Mouse (Mus musculus) layer of hippocampus, postnatal 10 days (tissue): Measurements from ENCODE around the gene Sh3kbp1. TPM values are rescaled to one million over a fixed set of nuclear protein-coding genes. Genes with fewer than 3 reads are reported as not detected.

Source experiments
- DNase-seq, 2 experiments: peaks; one replicate each; pipeline ENCODE4 v3.0.0; 2021; ENCODE audit warnings: low spot score in 2 of 2
- total RNA-seq, 2 experiments: library from RNA; stranded (reverse); gene quantifications; 2 replicates each; pipeline ENCODE4 v1.2.3; 2021

Gene Sh3kbp1
- total RNA-seq, 2 experiments from 2014 or later, result 57.8 to 67.0 TPM

DNA sequence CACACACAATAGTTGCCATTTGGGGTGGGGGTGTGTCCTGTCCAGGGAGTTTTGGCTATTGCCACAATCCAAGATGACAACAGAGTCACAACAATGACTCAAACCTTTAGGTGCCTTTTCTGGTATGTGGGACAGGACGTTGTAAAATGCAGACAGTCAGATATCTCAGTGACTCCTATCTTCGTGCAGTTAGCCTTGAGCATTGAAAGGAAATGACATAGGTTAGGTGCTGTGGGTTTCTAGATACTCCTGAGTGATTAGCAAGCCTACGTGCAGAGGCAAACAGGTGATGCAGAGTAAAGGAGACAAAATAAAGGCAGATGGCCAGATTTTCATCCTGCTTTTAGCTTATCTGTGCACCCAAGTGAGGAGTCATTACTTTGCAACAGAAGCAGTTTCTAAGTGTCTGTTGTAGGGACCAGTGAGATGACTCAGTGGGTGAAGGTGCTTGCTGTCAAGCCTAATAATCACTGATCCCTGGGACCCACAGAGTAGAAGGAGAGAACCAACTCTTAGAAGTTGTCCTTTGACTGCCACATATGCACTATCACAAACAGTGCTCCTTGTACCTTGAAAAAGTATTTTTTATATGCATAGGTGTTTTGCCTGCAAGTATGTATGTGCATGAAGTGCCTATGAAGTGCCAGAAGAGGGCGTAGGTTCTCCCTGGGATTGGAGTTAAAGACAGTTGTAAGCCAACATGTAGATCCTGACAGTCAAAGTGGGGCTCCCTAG, 50.7 kb downstream of the Sh3kbp1 start:
- DNase-seq, result no peak

DNA sequence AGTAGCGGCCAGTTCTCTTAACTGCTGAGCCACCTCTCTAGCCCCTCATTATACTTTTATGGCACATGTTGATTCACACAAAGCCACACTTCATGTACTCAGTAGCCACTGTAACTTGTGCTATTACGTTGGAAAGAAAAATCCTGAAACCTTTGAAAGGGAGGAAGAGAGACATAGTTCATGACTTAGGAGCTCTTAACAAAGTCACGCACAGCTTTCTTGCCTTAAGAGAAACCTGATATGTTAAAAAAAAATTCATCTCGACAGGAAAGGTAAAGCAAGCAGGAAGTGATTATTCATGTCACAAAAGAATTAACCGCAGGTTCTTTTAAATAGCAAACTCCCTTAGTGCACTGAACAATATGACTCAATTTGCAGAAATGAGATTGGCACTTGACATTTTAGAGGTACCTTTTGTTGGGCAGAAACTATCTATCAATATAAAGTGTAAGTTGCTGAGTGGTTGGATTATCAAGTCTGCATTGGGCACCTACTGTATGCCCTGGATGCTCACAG, 51.3 kb downstream of the Sh3kbp1 start:
- no peak for DNase-seq

DNA sequence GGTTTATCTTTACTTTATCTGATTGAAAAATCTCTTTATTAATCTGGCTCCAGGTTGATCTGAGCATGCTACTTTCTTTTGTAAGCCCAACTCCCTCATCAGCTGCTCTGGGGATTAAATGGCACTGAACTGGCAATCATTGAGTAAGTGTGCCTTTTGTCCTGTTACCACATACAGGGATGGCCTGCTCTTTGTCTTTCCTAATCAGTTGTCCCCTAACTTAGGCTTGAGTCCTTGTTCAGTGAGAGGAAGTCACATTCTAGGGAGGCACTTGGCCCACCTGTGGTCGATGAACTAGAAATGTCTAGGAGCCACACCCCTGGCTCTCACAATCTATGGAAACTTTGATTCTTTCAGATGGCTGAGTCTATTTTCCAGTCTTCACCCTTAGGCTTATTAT, 58.4 kb downstream of the Sh3kbp1 start:
- DNase-seq, result no peak

DNA sequence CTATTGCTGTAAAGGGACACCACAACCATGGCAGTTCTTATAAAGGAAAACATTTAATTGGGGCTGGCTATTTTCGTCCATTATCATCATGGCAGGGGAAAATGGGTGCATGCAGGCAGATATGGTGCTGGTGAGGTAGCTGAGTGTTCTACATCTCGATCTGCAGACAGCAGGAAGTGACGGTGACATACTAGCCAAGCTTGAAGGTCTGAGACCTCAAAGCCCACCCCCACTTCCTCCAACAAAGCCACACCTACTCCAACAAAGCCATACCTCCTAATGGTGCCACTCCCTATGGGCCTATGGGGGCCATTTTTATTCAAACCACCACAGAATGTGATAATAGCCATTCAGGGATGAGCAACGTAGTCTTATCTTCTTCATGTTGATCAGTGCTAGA, 59.8 kb downstream of the Sh3kbp1 start:
- no peak for DNase-seq

DNA sequence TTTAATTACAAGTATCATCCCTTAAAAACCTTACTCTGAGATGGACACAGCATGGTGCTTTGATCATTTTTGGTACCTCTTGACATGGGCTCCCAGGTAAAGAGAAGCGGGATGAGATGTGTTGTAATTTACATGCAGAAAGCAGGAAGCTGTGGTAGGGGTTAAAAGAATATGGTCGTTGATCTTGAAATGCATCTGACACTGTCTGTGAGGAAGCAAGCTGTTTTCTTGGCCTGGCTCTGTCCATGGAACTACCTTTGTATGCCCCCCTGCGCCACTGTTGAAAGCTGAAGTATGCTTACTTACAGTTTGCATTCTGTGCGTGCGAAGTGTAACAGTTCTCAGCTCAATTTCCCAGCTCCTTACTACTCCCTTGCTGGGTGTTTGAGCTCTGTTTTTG, 61.6 kb downstream of the Sh3kbp1 start:
- DNase-seq, result no peak

DNA sequence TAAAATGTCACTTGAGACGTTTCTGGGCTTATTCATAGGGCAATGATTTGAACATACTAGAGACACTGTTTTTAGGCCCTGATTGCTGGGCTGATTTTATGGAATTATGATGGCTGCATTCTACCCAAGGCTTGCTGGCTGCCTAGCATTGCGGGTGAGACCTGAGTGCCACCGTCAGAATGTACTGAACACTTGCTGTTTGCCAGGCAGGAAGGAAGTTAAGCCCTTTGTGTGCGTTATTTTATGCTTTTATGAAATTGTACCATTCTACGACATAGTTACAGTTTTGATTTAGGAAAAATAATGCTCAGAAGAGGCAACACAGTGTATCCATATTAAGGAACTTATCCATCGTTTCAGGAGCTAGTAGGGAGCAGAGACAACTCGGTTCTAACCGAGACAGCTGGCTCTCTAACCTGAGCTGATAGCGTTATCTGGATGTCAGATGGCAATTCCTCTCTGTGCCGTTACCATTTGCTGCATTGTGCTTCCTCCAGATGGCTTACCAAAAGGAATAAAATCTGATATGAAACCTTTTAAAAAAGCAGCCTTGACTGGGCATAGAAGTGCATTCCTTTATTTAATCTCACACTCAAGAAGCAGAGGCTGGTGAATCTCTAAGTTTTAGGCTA, 62.8 kb downstream of the Sh3kbp1 start:
- no peak for DNase-seq

DNA sequence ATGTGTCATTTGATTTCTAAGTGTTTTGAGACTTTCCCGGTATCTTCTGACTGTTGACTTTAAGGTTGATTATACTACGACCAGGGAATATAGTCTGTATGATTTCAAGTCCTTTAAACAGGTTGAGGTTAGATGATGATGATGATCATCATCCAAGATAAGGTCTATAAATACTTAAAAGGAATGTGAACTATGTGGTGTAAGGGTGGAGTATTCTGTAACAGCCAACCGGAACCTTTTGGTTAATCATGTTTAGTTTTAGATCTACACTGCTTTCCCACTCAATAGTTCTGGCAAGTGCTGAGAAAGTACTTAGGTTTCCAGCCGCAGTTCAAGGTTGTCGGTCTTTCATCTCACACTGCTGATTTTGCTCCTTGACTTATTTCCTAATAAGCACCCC, 66.1 kb downstream of the Sh3kbp1 start:
- no peak for DNase-seq

DNA sequence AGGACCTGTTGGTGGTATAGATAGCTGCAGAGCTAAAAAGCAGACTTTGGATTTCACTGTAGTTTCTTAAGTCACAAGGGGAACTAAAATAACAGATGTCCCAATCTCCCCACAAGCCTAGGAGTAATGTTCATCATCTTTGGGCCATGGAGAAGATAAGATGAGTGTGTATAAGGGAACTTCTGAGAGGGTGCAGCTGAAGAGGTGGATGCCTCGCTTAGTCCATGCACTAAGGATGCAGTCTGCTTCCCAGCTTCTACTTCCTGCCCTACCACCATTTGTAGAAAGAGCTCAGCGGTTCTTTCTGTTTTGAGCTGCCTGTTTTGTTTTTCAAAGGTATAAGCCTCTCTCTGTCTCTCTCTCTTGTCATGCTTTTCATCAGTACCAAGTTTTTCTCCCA, 69.5 kb downstream of the Sh3kbp1 start:
- DNase-seq, result no peak

DNA sequence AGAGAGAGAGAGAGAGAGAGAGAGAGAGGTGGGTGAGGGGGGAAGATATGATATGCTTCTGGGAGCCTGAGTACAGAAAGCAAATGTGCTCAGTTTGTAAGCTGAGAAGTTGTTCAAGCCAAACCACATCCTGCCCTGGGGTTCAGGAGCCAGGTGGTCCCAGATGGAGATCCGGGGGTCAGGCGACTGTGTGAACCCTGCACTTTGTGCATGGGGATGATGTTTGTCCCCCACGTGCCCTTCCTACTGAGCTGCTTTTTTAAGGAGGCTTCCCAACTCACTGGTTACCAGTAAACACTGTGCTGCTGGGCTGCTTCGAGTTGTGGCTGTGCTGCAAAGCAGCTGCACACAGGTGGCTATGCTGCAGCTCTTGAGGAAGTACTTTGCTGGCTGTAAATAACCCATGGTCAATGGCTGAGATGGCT, 70.0 kb downstream of the Sh3kbp1 start:
- no peak for DNase-seq

DNA sequence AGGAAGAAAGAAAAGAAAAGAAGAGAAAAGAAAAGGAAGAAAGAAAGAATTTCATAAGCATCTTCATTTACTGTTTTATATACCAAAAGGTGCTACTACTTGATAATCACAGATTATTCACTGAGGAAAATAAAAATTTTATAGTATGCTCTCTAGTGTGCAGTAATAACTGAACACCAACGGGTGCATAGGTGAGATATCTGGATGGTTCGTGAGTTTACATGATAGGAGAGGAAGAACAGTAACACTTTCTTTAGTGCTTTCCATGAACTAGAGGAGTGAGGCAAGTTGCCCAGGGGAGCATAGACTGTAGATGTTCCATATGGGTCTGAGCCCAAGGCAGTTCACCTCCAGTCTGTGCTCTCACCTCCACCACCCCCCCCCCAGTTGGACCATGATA, 75.8 kb downstream of the Sh3kbp1 start:
- no peak for DNase-seq

DNA sequence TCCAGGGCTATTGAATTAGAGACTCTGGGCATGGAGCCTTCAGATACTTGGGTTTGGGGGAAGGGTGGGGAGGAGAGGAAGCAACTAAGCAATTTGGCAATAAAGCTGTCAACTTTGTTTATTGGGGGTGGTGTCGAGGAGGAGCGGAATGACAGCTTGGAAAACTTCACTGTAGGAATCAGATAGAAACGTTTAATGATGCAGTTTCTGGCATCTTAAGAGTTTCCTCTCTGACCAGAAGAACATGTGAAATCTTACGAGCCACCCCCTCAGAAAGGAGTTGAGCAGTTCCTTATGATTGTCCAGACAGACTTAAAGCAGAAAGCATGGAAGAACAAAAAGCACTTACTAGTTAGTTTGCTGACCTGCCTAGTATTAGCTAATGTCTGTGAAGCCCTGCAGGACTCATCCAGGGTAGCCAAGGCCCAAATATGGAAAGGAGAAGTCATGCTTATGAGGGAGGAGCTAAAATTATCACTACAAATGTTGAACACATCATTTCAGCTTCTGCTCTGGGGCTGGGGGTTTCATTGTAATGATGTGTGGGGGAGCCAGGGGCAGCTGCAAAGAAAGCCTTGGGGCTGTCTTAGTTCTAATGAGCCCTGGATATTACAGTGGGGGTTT, 77.4 kb downstream of the Sh3kbp1 start:
- DNase-seq, result no peak

DNA sequence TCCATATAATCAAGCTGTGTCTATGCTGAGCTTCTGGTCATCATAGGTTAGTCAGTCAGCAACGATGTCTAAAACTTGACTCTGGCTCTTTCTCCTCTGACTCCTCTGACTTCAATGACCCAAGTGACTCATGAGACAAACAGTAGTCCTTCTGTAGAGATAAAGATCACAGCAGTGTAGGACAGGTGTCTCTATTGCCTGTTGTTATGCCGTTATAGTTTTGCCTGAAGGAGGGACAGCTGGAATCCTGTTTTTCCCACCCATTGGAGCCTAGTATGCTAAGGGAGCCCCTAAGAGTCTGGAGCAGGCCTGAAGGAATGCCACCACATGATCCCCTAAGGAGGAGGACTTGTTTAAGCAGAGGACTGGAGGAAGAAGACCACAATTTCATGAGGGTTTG, 78.3 kb downstream of the Sh3kbp1 start:
- DNase-seq, result no peak

DNA sequence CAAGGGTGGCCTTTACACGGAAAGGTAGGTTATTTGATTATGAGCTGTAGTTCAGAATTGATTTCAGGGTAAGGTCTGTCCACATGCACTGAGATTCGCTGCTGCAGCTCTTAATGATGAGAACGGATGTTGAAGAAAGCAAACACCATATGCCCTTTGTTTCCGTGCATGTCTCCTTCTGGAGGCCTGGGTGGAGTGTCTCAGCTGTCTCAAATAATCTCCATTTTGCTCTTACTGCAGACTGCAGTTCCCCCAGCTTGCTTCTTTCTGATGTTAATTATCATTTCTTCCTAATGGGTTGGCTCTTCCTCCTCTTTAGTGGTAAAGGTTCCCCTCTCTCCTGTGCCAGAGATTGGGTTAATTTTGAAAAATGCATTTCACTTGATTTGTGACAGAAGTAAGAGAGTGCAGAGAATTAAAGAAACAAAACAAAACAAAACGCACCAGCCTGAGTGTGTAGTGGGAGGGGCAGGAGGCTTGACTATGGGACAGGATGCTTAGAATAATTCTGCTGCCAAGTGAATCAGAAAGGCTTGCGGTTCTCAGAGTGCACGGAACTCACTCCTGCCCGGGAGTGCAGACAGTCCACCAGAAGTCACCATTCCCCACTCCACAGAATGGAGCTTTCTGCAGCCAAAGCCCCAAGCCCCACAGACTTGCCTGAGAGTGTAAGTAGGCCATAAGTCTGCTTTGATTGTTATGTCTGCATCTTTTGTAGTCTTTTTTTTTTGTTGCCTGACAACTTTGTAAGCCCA, 81.2 kb downstream of the Sh3kbp1 start:
- no peak for DNase-seq

DNA sequence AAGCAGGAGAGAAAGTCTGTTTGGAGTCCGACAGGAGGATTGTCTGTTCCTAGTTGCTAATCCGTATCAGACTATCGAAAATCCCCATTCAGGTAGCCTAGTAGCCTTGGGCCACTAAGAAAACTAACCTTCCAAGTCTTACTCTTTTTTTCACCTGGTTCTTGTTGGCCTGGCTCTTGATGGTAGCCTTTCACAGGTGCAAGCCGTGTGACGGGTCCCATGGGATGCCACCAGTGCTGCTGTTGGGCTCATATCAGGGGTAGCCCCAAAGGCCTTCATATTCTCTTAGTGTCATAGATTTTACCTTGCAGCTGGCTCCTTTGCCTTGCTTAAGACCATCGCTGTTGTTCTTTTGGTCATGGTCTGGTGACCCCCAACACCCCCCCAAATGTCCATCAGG, 82.2 kb downstream of the Sh3kbp1 start:
- DNase-seq, result no peak

DNA sequence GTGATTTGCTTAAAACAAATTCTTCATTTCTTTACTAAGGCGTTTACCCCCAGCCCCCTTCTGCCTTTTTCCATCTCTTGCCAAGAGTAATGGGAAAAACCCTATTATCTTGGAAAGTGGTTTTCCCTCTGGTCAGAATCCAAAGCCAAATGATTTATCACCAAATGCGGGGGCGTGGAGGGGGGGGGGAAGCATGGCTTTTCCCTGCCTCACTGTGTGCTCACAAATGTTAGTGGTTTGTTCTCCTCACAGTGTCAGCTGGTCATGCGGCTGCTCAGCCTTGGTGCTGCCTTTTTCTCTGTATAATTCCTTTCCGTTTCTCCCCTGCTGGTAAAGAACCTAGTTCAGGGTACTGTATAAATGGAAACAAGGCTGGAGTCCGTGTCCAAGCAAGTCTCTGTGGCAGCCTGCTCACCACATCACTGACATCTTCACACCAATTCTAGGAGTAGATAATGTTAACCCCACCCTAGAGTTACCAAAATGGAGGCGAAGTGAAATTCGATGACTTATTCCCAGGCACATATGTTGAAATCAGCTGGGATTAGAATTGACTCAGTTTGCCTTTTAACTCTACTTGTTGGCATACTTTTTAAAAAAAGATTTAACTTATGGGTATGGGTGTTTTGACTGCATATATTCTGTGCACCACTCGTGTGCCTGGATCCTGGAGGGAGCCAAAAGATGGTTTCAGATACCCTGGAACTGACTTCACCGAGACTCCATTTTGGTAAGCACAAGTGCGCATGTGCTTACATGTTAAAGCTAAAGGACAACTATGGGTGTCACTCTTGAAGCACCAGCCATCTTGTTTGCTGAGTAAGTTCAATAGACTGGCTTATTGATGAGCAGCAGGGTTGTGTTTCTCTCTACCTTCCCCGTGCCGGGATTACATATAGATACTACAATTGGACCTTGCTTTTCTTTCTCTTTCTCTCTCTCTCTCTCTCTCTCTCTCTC, 84.3 kb downstream of the Sh3kbp1 start:
- DNase-seq, result no peak

DNA sequence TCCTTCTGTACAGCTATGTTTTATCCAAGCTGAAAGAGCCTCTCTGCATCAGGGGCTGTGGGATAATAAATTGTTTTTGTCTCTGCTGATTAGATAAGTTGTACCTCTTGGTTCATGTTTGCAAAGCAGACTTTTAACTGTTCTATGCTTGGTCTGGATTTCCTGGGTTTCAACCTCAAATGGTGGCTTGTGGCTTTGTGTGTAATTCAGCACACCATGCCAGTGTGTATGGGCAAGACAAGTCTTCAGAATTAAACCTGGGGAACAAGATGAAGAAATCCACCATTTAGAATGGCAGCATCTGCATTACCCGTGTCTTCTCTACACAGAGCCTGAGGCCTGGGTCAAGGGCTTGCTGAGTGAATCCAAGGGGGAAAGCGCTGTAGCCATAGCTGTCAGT, 86.1 kb downstream of the Sh3kbp1 start:
- DNase-seq, result no peak

DNA sequence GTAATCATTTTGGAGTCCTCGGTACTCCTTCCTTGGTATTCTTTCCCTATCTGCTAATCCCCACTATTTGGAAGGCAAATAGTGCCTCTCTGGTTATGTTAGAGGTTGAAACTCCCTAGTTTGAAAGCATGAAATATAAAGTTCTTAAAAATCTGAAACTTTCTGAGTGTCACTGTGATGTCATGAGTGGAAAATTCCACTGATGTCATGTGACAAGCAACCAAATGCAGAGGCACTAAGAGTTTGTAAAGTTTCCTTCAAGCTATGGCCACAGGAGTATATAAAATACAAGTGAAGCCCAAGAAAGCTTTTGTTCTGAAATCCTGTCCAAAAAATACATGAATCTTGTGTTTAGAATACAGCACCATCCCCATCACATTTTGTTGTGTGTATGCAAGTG, 94.3 kb downstream of the Sh3kbp1 start:
- no peak for DNase-seq

DNA sequence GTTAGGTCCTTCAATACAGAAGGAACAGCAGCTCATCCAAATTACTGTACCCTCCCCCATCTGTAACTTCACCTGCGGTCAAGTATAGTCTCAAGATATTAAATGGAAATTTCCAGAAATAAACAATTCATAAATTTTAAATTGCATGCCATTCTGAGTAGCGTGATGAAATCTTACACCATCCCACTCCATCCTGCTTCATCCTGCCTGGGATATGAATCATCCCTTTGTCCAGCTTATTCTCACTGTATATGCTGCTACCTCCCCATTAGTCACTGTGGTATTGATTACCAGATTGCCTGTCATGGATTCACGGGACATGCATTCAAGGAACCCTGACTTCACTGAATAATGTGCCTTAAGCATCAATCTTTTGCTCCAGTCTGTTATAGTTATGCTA, 104.3 kb downstream of the Sh3kbp1 start:
- DNase-seq, result no peak

DNA sequence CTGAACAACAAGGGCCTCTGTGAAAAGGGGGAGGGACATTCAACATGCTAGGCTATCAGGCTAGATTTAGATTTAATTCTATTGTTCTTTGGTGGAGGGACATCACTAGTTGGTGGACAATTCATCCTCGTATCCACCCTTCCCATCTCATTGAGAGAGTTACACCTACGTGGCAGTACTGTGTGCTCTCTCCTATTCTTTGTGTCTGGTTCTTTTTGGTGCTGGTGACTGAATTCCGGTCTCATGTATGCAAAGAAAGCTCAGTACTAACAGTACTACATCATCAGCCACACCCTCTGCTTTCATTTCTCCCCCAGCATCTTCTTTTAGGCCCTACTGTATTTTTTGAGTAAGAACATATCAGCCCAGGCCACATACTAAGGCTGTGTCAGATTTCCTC, 105.8 kb downstream of the Sh3kbp1 start:
- DNase-seq, result no peak

DNA sequence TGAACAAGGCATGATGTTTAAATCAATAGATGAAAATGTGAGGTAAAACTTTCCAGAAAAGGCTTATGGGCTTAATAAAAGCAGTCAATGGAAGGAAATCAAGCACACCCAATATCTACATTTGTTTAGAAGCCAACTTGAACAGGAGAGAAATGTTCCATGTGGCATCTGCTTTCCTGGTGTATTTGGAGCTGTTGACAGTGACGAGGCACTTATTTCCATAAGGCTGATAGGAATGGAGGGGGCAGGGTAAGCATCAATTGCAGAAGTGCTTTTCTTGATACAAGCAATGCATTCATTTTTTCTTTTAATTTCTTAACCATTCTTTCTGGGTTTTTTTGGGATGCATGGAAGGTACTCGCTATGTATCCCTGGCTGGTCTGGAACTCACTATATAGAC, 106.9 kb downstream of the Sh3kbp1 start:
- DNase-seq, result no peak
